ENCODE assay signal across 16 mouse cellular contexts in the genomic region with DNA sequence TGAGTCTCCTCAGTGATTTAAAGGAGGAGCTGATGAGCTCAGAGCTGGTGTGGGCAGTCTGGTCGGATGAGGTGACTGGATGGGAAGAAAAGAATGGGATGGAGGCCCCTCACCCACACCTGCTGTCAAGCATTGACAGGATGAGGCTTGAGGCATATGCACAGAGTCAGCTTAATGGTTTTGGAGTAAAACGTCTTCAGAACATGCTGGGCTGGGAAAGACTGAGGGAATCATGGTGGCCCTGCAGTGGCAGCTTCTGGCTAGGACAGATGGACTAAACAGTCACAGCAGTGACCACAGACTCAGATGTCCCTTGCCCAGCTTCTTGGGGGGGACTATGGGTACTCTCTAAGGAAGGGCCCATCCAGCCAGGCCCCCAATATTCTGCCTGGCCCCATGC.
"Had no signal": no experiment of that assay in that cellular context is flagged by ENCODE, and none has a peak within 500 bp of the region (broad histone marks: within the 10 kb centered on the region; RNA-seq: fewer than 3 reads in every experiment).

No protein-coding gene starts in this region.

- H3K9me3 ChIP-seq: neural tube, embryonic 13.5 days; neural tube, embryonic 15.5 days; stomach, embryonic 15.5 days had no signal

- H3K4me1 ChIP-seq: neural tube, embryonic 13.5 days; neural tube, embryonic 15.5 days; stomach, embryonic 15.5 days had no signal

- H3K4me2 ChIP-seq: neural tube, embryonic 13.5 days; neural tube, embryonic 15.5 days; stomach, embryonic 15.5 days had no signal

- H3K4me3 ChIP-seq: neural tube, embryonic 13.5 days; neural tube, embryonic 15.5 days; stomach, embryonic 15.5 days had no signal

- H3K9ac ChIP-seq: neural tube, embryonic 13.5 days; neural tube, embryonic 15.5 days; stomach, embryonic 15.5 days had no signal

- DNase-seq: retina, postnatal 1 day; right cerebral cortex, adult 18-20 months; right cerebral cortex, postnatal 14 days; right cerebral cortex, postnatal 25 days; right cerebral cortex, postnatal 4 days; spleen, adult 18-20 months; thymus, adult 18-20 months; thymus, adult 2 months; thymus, postnatal 14 days; thymus, postnatal 25 days; thymus, postnatal 36 days; thymus, postnatal 4 days had no signal

- H3K27me3 ChIP-seq: neural tube, embryonic 15.5 days; stomach, embryonic 15.5 days had no signal

- H3K36me3 ChIP-seq: neural tube, embryonic 13.5 days; neural tube, embryonic 15.5 days; stomach, embryonic 15.5 days had no signal

- H3K27ac ChIP-seq: neural tube, embryonic 13.5 days; neural tube, embryonic 15.5 days; stomach, embryonic 15.5 days; stomach, postnatal 0 days had no signal
